Mouse (Mus musculus): ENCODE data around the gene Sgf29.

Sgf29 gene

GRCm38 (mm10) chr7:126689021-126689420, 39.9 kb downstream of the Sgf29 start:
- no peak for DNase-seq

DNA sequence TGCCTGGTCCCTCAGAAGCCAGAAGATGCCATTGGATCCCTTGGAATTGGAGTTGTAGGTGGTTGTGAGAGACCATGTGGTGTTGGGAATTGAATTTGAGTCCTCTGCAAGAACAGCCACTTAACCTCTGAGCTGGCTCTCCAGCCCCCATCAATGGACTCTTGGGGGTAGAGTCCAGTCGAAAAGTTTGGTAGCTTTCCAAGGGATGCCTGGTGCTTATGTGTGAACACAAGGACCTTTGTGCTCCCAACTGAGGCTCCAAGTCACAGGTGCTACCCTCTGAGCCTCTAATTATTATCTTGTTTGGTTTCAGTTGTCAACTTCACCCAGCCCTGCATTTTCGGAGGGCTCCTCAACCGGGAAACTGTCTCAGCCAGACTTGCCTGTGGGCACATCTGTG, 41.6 kb downstream of the Sgf29 start:
- DNase-seq, result peak; percentile 66 to 85

DNA sequence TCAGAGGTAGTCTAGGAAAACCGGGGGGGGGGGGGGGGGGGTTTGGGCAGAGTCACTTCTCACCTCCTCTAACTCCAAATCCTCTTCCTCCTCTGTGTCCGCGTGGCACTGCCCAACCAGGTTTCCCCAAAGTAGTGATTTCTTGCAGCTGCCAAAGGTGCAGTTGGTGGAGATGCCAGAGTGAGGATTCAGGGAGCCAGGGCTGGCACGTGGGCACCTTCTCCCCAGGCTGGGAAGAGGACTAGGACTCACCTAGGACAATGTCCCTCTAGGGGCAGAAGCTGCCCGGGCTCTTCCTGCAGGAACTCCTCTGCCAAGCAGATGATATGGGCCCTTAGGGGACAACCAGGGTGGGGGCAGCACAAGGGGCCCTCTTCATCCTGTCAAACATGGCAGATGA, 42.6 kb downstream of the Sgf29 start:
- peak in 1 of 2 experiments; percentile 61 for DNase-seq

- peak in 1 of 2 experiments; percentile 52 for DNase-seq
Measured at GRCm38 (mm10) chr7:126692426-126692825, 43.3 kb downstream of the Sgf29 start.

DNA sequence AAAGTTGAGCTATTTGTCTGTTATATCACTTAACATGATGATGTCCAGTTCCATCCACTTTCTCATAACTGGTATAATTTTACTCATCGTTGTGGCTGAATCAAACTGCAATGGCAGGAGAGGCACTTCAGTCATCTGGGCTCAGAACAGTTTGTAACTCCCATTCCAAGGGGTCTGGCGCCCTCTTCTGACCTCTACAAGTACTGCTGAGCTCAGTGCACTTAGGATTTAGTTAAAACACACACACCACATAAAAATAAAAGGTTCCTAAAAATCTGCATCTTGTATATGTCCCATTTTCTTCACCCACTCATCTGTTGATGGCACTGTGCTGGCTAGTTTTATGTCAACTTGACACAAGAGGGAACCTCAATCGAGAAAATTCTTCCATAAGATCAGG, 44.1 kb downstream of the Sgf29 start:
- peak; percentile 87 to 95 for DNase-seq

DNA sequence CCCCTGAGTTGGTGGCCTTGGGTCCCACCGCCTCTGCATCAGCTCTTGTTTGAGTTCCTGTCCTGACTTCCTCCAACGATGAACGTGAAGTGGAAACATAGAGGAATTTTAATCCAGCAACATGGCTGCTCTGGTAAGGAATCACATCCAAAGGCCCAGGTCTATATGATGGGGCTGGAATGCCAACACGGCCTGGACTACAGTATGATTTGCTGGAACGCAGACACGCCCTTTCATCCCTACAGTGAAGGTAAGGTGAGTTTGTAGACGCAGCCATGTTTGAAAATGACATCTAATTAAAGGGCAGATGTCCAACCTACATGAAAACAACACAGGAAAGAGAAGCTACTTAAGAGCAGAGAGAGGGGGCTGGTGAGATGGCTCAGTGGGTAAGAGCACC, 44.7 kb downstream of the Sgf29 start:
- no peak for DNase-seq

GRCm38 (mm10) chr7:126694441-126695051, 45.4 kb downstream of the Sgf29 start:
- DNase-seq, result no peak

GRCm38 (mm10) chr7:126695210-126695611, 46.1 kb downstream of the Sgf29 start, which contains the start of gene Bola2:
Gene Bola2, plus strand, starts transcription at chr7:126695401.
- peak; percentile 75 to 91 for DNase-seq

GRCm38 (mm10) chr7:126695631-126696207, 46.6 kb downstream of the Sgf29 start, which contains the start of gene Slx1b:
Gene Slx1b, minus strand, starts transcription at chr7:126695784.
- DNase-seq, result peak; percentile 93 to 98

GRCm38 (mm10) chr7:126696303-126696702, 47.2 kb downstream of the Sgf29 start:
- peak in 1 of 2 experiments; percentile 49 for DNase-seq

DNA sequence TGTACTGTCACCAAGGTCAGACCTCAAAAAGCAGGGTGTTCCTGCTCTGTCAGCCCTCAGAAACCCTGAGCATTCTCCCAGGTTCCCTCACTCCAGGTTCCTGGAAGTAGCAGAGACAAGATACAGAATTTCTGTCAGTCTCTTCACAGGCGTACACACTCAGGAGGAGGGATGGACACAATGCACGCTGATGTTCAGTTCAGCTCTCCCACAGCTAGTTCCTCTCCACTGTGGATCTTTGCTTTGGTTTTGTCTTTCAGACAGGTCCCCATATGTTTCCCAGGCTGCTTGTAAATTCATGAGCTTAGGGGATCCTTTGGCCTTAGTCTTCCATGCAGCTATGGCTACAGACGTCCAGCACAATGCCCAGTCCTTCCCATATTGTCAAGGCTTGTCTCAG, 47.8 kb downstream of the Sgf29 start:
- no peak for DNase-seq

DNA sequence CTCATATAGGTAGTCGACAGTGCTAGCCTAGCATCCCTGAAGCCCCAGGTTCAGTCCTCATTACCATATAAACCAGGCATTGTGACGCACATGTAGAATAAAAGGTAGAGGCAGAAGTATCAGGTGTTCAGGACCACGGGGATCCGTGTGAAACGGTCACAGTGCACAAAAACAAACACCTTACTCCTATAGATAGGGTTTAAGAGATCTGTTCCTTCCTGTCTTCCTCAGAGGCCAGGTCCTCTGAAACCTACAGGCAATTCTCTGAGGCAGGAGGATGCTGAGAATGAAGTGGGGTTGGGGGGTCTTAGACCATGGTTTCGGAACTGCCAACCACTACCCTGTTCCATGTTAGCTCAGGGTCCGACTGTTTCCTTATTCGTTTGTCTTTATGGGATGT, 48.7 kb downstream of the Sgf29 start:
- DNase-seq, result no peak

GRCm38 (mm10) chr7:126700063-126701015, 51.2 kb downstream of the Sgf29 start:
- DNase-seq, result no peak

DNA sequence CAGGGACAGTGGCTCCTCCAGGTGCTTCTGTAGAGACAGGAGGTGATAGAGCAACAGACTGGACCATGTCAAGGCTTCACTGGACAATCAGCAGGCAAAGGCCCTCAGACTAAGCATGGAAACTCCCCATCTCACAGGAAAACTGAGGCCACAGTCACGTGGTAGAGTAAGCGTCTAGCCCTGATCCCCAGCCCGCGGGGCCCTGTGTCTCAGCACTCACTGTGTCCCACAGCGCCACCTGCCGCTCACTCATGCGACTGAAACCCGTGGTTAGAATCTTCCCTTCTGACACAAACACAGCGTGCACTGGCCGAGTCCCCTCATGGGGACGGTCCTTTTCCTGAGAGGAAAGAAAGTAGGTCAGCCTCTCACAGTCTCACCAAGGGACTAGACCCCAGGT, 52.0 kb downstream of the Sgf29 start:
- DNase-seq, result peak; percentile 90 to 97

DNA sequence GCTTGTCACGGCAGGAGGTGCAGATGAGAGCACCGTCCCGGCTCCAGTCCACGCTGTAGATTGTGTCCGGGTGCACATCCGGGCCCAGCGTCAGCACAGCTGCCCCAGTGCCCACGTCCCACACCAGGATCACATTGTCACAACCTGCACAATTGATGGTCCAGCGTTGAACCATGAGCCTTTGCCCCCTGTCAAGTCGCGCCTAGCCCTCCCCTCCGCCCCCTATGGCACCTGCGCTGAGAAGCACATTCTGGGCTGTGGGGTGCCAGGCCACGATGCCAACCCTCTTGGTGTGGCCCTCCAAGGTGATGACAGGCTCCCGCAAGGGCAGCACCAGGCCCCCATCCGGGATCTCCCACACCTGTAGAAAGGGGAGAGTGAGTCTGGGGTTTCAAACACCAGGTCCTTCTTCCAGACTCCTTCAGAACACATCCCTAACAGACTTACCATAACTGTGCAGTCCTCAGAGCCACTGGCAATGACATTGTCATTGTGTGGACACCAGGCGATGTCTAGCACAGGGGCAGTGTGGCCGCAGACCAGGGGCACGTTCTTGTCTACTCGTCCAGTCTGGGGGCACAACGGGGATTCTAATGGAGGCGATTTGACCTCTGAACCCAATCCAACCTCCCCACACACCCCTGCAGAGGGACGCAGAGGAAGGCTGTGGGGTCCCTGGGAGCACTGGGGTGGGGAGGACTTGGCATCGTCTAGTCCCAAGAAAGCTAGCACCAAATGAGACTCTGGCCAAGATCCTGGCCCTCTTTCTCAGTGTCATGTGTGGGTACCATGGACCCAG, 52.6 kb downstream of the Sgf29 start:
- DNase-seq, result no peak

- DNase-seq, result no peak
Measured at GRCm38 (mm10) chr7:126702358-126702757, 53.2 kb downstream of the Sgf29 start.

- no peak for DNase-seq
Measured at GRCm38 (mm10) chr7:126702861-126703756, 54.0 kb downstream of the Sgf29 start.

GRCm38 (mm10) chr7:126703757-126704077, 54.6 kb downstream of the Sgf29 start:
- no peak for DNase-seq

GRCm38 (mm10) chr7:126704121-126704980, 55.2 kb downstream of the Sgf29 start:
- peak; percentile 58 to 70 for DNase-seq

- no peak for DNase-seq
Measured at GRCm38 (mm10) chr7:126707442-126708174, 58.5 kb downstream of the Sgf29 start, which contains the start of gene Coro1a. Gene Coro1a, minus strand, starts transcription at chr7:126707787.
